Mouse (Mus musculus): ENCODE measurements around the gene Gata1.

DNA sequence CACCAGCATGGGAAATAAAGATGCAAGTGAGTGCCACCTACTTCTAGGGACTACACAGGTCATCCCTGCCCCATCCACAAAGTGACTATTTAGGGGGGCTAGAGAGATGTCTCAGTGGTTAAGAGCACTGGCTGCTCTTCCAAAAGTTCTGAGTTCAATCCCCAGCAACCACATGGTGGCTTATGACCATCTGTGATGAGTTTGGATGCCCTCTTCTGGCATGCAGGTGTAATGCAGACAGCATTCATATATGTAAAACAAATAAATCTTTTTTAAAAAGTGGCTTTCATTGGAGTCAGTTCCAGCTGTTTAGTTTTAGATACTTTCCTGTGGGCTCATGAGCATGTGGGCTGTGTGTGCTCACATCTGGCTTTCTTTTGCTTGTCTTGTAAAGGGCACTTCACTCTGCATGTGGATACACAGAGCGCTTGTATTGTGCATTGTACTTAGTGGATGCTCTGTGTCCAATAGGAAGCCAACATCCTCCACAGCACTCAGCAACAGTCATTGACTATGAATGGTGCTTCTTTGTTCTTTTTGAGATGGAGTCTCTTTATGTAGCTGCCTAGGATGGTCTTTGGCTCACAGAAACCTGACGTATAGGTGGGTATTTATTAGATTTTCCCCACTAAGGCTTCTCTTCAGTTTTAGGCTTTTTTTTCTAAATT, 42.4 kb upstream of the Gata1 start:
- no peak for TF ChIP-seq EP300 (IDR thresholded peaks at IDR 0.05; ENCODE audit: low read depth)
- peak; percentile 57 for TF ChIP-seq CTCF (IDR thresholded peaks at IDR 0.05; ENCODE audit: low read depth)

Data from liver, embryonic 14.5 days (tissue).